Mouse (Mus musculus) embryonic facial prominence, embryonic 11.5 days (tissue): ENCODE data around the gene Gtf3a. TPM values are rescaled to one million over a fixed set of nuclear protein-coding genes. Genes with fewer than 3 reads are reported as not detected.

ENCODE experiments used
- ATAC-seq: fragments of 200-750 bp; cut with Nextera tagmentation; replicated peaks from 2 replicates; pipeline ENCODE4 v1.8.0; 2017; ENCODE audit warnings: low read depth; ENCODE audit not compliant: insufficient number of reproducible peaks, low FRiP score, low TSS enrichment
- DNase-seq: peaks from one replicate; pipeline ENCODE4 v3.0.0-alpha.2; 2015; ENCODE audit warnings: low spot score
- H3K27ac ChIP-seq: fragments of 300-500 bp; sonication (generic); replicated peaks from 2 replicates; pipeline ENCODE4 v1.5.1; 2014; ENCODE audit warnings: mild to moderate bottlenecking, low read depth, low read length, control low read depth
- H3K27me3 ChIP-seq: fragments of 300-500 bp; sonication (generic); 2 replicates; pipeline ENCODE4 v1.6.1; 2014; ENCODE audit warnings: mild to moderate bottlenecking, low read length, moderate library complexity, mixed read lengths; ENCODE audit not compliant: control insufficient read depth, insufficient read depth
- H3K36me3 ChIP-seq: fragments of 300-500 bp; sonication (generic); replicated peaks from 2 replicates; pipeline ENCODE4 v1.6.1; 2014; ENCODE audit warnings: low read depth, mild to moderate bottlenecking, low read length, moderate library complexity, mixed read lengths; ENCODE audit not compliant: control insufficient read depth, insufficient read depth
- H3K4me1 ChIP-seq: fragments of 300-500 bp; sonication (generic); 2 replicates; pipeline ENCODE4 v1.6.1; 2014; ENCODE audit warnings: low read length, mixed read lengths; ENCODE audit not compliant: control insufficient read depth, insufficient read depth
- H3K4me2 ChIP-seq: fragments of 300-500 bp; sonication (generic); 2 replicates; pipeline ENCODE4 v1.6.1; 2014; ENCODE audit warnings: low read depth, mild to moderate bottlenecking, control low read depth, low read length, moderate library complexity
- H3K4me3 ChIP-seq: fragments of 300-500 bp; sonication (generic); 2 replicates; pipeline ENCODE4 v1.5.1; 2014; ENCODE audit warnings: low read depth, low read length, control low read depth
- H3K9ac ChIP-seq: fragments of 300-500 bp; sonication (generic); replicated peaks from 2 replicates; pipeline ENCODE4 v1.6.1; 2014; ENCODE audit warnings: mild to moderate bottlenecking, control low read depth, low read length
- H3K9me3 ChIP-seq: fragments of 300-500 bp; sonication (generic); replicated peaks from 2 replicates; pipeline ENCODE4 v1.6.1; 2016; ENCODE audit warnings: mild to moderate bottlenecking, low read length, inconsistent platforms, mixed read lengths; ENCODE audit not compliant: control insufficient read depth
- WGBS: fragments of 180-500 bp; shearing (Covaris S2); extraction: QIAGEN DNeasy Blood & Tissue Kit; methylation state at CpG from one replicate; pipeline ENCODE4 v1.1.7; 2014; 5-methylcytosine and 5-hydroxymethylcytosine counted together
- polyA plus RNA-seq: library from polyadenylated mRNA; unstranded; fragments of >200 nt; fragmentation: Nextera tagmentation; extraction: Ambion mirVana; gene quantifications from 2 replicates; pipeline ENCODE4 v1.2.1, GENCODE M21; 2014

The Gtf3a gene
- polyA plus RNA-seq, 1 experiment from 2014 or later: 120 TPM

DNA sequence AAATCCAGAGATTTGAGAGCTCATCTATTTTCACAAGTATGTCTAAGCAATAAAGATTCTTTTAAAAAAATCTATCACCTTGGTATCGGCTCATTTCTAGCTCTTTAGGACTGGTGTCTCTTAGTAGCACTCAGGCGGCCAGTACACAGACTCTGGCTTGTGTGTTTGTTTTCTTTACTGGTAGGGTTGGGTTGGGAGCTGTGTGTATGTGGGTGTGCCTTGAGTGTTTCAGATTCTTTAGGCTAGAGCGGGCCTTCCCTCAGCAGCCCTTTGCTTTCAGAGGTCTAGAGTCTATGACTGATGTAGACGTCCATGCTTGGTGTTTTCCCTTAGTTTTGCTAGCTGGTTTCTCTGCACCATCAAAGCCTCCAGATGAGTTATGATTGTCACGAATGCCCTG is 24.9 kb upstream of the Gtf3a start:
- H3K27me3 ChIP-seq: no peaks in the 10 kb centered on the region
- 69% methylated on average over 5 of the region's 5 CpGs for WGBS
- no peak overlapping the region for H3K4me3 ChIP-seq
- H3K27ac ChIP-seq: no peak overlapping the region
- no peak overlapping the region for H3K4me2 ChIP-seq
- no peak for ATAC-seq
- DNase-seq: no peak
- H3K9me3 ChIP-seq: no peaks in the 10 kb centered on the region
- no peak overlapping the region for H3K9ac ChIP-seq
- no peaks in the 10 kb centered on the region for H3K36me3 ChIP-seq
- H3K4me1 ChIP-seq: no peaks in the 10 kb centered on the region

GRCm38 (mm10) chr5:146926673-146927072 is 21.8 kb upstream of the Gtf3a start:
- H3K4me1 ChIP-seq: no peaks in the 10 kb centered on the region

DNA sequence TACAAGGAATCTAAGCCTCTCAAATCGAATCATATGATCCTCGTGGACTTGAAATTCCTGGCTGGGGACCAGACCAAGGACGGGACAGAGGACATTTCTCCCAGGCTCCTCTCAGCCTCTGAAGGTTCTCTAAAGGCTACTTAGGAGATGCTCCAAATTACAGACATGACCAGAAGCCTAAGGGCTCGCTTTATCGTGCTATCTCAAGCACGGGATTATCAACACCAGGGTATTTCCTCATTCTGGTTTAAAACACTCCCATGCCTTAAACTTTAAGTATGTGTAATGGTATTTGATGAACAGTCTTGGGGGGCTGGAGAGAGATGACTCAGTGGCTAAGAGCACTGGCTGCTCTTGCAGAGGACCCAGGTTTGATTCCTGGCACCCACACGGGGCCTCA is 17.0 kb upstream of the Gtf3a start:
- Histone ChIP-seq H3K4me1 (no peaks in the 10 kb centered on the region), H3K9me3 (no peaks in the 10 kb centered on the region), H3K36me3 (no peaks in the 10 kb centered on the region), H3K27ac (no peak overlapping the region), H3K9ac (no peak overlapping the region), H3K27me3 (no peaks in the 10 kb centered on the region), H3K4me2 (no peak overlapping the region), H3K4me3 (no peak overlapping the region)
- ATAC-seq (no peak), DNase-seq (no peak)
- 90% methylated on average over 7 of the region's 7 CpGs for WGBS

More at GRCm38 (mm10) chr5:146926673-146927072, 21.8 kb upstream of the Gtf3a start:
- H3K27me3 ChIP-seq: no peaks in the 10 kb centered on the region
- no peak overlapping the region for H3K4me3 ChIP-seq
- ATAC-seq (no peak), DNase-seq (no peak)
- no peaks in the 10 kb centered on the region for H3K9me3 ChIP-seq
- no peak overlapping the region for H3K27ac ChIP-seq
- 88% methylated on average over 5 of the region's 5 CpGs for WGBS
- H3K4me2 ChIP-seq: no peak overlapping the region
- H3K9ac ChIP-seq: no peak overlapping the region
- H3K36me3 ChIP-seq: no peaks in the 10 kb centered on the region

DNA sequence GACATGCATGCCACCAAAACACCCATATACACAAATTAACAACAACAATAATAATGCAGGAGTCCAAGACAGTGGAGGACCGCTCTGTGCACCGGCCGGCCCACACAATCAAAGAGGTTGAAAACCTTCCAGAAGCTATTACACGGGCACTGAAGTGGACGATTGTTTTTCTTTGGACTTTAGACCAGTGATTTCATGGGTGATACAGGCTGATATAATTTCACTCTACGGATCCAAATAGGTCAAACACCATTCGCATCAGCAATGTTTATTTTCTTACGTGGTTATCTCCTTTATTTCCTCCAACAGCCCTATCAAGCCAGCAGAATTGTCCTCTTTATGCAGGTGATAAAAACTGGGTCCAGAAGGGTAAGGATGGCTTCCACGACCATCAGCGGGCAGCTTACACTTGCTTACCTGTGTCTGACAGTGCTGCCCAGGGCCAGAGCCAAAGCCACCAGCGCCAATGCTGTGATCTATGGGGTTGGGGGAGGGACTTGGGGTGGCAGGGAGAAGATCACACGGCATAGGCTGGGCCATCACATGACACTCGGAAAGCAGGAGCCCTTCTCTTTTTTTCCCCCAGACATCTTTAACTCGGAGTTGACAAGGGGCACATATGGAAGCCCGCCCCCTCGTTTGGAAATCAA is 16.4 kb upstream of the Gtf3a start:
- H3K9me3 ChIP-seq: no peaks in the 10 kb centered on the region
- H3K4me2 ChIP-seq: no peak overlapping the region
- no peaks in the 10 kb centered on the region for H3K36me3 ChIP-seq
- no peaks in the 10 kb centered on the region for H3K4me1 ChIP-seq
- ATAC-seq (no peak), DNase-seq (no peak)
- H3K4me3 ChIP-seq: no peak overlapping the region
- H3K27ac ChIP-seq: no peak overlapping the region
- H3K27me3 ChIP-seq: no peaks in the 10 kb centered on the region
- WGBS: 77% methylated on average over 16 of the region's 16 CpGs
- H3K9ac ChIP-seq: no peak overlapping the region

- DNase-seq (no peak), ATAC-seq (no peak)
- no peak overlapping the region for H3K4me2 ChIP-seq
- whole genome bisulfite sequencing: 84% methylated on average over 12 of the region's 12 CpGs
- H3K9ac ChIP-seq: no peak overlapping the region
- H3K9me3 ChIP-seq: no peaks in the 10 kb centered on the region
- H3K36me3 ChIP-seq: no peaks in the 10 kb centered on the region
- no peaks in the 10 kb centered on the region for H3K27me3 ChIP-seq
- H3K4me3 ChIP-seq: no peak overlapping the region
- H3K4me1 ChIP-seq: no peaks in the 10 kb centered on the region
- no peak overlapping the region for H3K27ac ChIP-seq
Measured at GRCm38 (mm10) chr5:146933466-146933865, 15.0 kb upstream of the Gtf3a start.

GRCm38 (mm10) chr5:146937541-146938503 is 10.6 kb upstream of the Gtf3a start:
- ATAC-seq: no peak
- Histone ChIP-seq H3K4me1 (no peaks in the 10 kb centered on the region), H3K27ac (no peak overlapping the region), H3K36me3 (no peaks in the 10 kb centered on the region), H3K9me3 (no peaks in the 10 kb centered on the region), H3K27me3 (no peaks in the 10 kb centered on the region), H3K4me3 (no peak overlapping the region), H3K4me2 (no peak overlapping the region), H3K9ac (no peak overlapping the region)
- 86% methylated on average over 32 of the region's 32 CpGs for WGBS
- DNase-seq: no peak

DNA sequence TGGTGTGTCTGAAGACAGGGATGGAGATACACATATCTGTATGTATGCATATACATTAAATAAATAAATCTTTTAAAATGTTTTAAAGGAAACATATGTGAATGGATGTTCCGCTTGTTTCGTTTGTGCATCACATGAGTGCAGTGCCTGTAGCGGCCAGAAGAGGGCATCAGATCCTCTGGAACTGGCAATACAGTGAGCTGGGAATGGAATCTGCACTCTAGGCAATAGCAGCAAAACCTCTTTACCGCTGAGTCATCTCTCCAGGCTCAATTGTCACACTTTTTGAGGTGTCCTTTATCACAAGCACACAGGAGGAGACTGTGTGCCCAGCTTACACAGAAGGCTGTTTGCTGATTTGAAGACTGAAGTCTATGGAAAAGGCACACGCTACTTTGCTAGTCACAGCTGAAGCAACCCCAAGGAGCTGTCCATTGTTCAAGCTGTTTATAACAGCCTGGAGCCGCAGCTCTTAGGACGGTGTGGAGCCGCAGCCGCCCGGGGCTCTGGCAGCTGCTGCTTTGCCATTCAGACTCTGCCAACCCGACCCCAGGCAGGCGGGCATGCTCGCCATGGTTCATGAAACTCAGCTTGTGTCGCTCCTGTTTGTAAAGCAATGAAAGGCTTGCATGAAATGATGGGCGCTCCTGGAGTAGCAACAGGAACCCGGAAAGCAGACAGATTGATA is 9.2 kb upstream of the Gtf3a start:
- Histone ChIP-seq H3K9me3 (no peaks in the 10 kb centered on the region), H3K4me2 (no peak overlapping the region), H3K36me3 (no peaks in the 10 kb centered on the region), H3K27ac (no peak overlapping the region), H3K9ac (no peak overlapping the region), H3K27me3 (no peaks in the 10 kb centered on the region), H3K4me3 (no peak overlapping the region), H3K4me1 (no peaks in the 10 kb centered on the region)
- DNase-seq (no peak), ATAC-seq (no peak)
- WGBS: 83% methylated on average over 16 of the region's 16 CpGs
